Mouse (Mus musculus): ENCODE results near the gene Phyhipl. TPM values are rescaled to one million over a fixed set of nuclear protein-coding genes. Genes with fewer than 3 reads are reported as not detected.

The Phyhipl gene
- polyA plus RNA-seq, 1 experiment from 2014 or later, result 0.27 TPM

DNA sequence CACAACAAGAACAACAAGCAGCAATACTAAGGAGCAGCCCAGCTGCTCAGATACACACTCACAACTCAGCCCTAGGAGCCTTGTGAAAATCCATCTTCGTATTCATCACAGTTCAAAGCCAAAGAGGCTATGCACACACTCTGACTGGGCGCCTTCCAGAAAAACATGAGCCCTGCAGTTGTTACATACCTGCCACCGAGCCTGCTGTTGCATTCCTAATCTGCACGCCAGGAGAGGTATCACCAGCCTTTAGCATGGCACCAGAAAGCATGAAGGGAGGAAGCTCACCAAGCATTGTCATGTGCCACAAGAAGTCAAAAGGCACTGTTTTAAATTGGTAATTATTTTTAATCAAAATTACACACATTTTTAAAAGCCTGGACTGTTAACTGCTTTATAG lies 1.1 kb downstream of the Phyhipl start:
- H3K9me3 ChIP-seq (replicated peaks), result no peaks in the 10 kb centered on the region
- no peak overlapping the region for H3K9ac ChIP-seq
- H3K27me3 ChIP-seq (replicated peaks), result no peaks in the 10 kb centered on the region
- no peaks in the 10 kb centered on the region for H3K36me3 ChIP-seq
- H3K27ac ChIP-seq, result no peak overlapping the region
- H3K4me3 ChIP-seq, result no peak overlapping the region
- WGBS (ENCODE audit: insufficient replicate concordance), result 50% methylated on average over 4 of the region's 4 CpGs
- H3K4me2 ChIP-seq, result no peak overlapping the region
- H3K4me1 ChIP-seq, result no peaks in the 10 kb centered on the region
- no peak for ATAC-seq

DNA sequence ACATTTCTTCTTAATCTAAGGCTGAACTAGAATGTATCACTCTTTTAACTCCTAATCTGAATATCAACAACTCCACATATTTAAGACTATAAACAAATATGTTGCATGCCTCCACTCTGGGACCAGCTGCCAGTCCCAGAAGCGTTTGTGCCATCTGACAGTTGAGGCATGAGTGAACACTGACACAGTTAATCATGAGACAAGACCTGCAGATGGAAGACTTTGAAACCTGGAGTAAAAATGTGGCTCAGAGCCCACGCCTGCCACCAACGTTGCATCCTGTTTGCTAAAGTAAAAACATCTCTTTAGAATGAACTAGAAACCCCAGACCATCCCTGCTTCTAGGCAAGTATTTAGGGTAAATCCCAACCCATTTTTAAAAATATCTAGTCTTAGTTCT lies 1.6 kb downstream of the Phyhipl start:
- Histone ChIP-seq H3K27me3 (replicated peaks) (no peaks in the 10 kb centered on the region), H3K4me1 (no peaks in the 10 kb centered on the region), H3K4me3 (no peak overlapping the region), H3K36me3 (no peaks in the 10 kb centered on the region), H3K9ac (no peak overlapping the region), H3K4me2 (no peak overlapping the region), H3K9me3 (replicated peaks) (no peaks in the 10 kb centered on the region), H3K27ac (no peak overlapping the region)
- 51% methylated on average over 3 of the region's 3 CpGs for WGBS (ENCODE audit: insufficient replicate concordance)
- no peak for ATAC-seq

DNA sequence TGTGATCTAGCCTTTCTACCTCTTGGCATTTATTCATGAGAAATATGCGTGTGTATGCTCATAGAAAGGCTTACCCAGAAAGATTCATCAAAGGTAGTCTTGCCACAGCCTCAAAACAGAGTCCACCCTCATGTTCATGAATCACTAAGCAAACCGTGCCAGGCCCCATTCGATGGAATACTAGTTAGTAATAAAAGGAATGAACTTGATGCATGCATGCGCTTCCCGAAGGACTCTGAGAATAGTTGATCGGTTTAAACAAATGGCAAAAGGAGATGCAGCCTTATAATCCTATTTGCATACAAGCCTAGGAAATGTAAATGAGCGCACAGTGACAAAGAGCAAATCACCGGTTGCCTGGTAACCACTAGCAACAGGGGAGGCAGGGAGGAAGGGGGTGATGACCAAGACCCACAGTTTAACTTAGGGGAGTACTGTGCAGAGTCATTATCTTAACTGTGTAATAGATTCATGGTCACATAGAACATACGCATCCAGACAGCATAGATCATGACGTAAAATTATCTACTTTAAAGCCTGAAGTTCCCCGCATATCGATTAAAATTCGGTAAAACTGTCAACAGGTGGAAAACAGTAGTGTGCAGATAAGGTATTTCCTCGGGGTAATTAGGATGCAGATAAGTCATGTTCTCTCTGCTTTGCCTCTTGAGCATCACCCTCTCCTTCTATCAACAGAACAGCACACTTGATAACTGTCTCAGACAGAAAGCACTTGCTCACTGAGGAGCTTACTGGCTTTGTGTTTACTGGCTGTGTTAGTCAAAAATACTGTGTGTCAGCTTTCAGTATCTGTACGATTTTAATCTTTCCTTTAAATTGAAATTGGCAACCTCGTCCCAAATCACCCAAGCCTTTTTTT lies 3.8 kb downstream of the Phyhipl start:
- Histone ChIP-seq H3K9me3 (replicated peaks) (no peaks in the 10 kb centered on the region), H3K36me3 (no peaks in the 10 kb centered on the region), H3K9ac (no peak overlapping the region), H3K27me3 (replicated peaks) (no peaks in the 10 kb centered on the region), H3K4me3 (no peak overlapping the region), H3K4me2 (no peak overlapping the region), H3K27ac (no peak overlapping the region), H3K4me1 (no peaks in the 10 kb centered on the region)
- no peak for ATAC-seq
- WGBS (ENCODE audit: insufficient replicate concordance), result 45% methylated on average over 16 of the region's 16 CpGs

DNA sequence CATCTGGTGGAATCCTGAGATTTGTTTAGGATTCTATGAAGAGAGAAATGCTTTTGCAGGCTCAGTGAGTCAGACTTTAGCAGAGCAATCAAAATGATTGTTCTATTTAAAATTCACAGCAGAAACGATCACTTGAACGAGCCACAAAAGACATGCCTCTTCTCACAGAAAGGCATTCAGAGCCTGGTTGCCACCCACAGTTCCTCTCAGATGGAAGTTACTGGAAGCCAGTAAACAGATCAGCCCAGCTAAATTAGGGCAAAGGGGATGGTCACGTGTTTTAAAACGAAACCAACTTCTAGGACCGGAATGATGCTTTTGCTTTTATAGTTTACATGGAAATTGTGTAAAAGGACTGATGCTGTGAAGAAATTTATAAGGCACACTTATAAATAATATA lies 6.9 kb downstream of the Phyhipl start:
- Histone ChIP-seq H3K4me1 (no peaks in the 10 kb centered on the region), H3K27ac (no peak overlapping the region), H3K9me3 (replicated peaks) (no peaks in the 10 kb centered on the region), H3K4me3 (no peak overlapping the region), H3K9ac (no peak overlapping the region), H3K4me2 (no peak overlapping the region), H3K36me3 (no peaks in the 10 kb centered on the region), H3K27me3 (replicated peaks) (no peaks in the 10 kb centered on the region)
- ATAC-seq, result no peak
- 71% methylated on average over 5 of the region's 5 CpGs for WGBS (ENCODE audit: insufficient replicate concordance)

DNA sequence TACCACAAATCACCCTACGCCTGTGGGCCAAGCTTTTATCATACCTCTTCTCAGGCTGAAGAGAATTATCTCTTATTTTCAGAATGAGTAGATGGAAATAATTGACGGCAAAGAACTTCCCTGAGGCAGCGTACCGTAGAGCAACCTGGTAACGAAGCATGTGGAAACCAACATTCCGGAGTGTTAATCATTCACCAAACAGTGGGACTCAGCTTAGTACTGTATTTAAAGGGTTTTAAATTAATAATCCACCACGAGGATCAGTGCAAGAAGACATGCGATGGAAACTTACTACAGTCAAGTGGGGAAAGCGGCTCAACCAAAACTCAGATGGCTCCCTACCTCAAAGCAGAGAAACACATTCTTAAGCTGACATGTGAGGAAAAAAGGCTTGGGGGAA lies 12.6 kb downstream of the Phyhipl start:
- no peak overlapping the region for H3K4me2 ChIP-seq
- no peaks in the 10 kb centered on the region for H3K27me3 ChIP-seq (replicated peaks)
- no peak overlapping the region for H3K9ac ChIP-seq
- ATAC-seq, result no peak
- H3K4me3 ChIP-seq, result no peak overlapping the region
- H3K4me1 ChIP-seq, result no peaks in the 10 kb centered on the region
- WGBS (ENCODE audit: insufficient replicate concordance), result 71% methylated on average over 9 of the region's 9 CpGs
- no peaks in the 10 kb centered on the region for H3K36me3 ChIP-seq
- no peaks in the 10 kb centered on the region for H3K9me3 ChIP-seq (replicated peaks)
- no peak overlapping the region for H3K27ac ChIP-seq

DNA sequence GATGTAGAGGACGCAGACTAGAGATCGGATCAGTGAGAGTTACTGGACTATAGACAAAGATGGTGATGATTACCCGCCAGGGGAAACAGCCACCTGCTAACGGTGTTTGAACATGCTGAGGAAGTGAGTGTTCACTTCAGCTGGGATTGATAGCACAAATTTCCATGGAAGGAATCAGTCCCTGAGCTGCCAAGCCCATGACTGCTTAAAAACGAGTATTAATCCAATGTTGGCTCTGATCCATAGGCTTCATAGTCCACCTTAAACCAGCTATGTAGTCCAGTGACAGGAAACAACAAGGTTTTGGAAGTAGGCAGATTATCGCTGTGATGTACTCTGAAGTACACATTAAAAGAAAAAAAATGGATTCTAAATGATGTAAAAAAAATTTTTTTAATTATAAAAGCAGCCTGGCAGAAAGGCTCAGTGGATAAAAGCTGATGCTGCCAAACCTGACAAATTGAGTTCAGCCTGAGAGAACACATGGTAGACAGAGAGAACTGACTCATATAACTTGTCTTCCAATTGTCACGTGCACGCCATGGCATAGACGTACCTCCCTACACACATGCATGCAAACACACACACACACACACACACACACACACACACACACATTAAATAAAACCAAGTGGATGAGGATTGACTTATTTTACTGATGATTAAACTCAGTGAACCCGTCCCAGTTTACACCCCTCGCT lies 14.7 kb downstream of the Phyhipl start:
- no peak for ATAC-seq
- H3K9me3 ChIP-seq (replicated peaks), result no peaks in the 10 kb centered on the region
- 69% methylated on average over 11 of the region's 11 CpGs for WGBS (ENCODE audit: insufficient replicate concordance)
- no peak overlapping the region for H3K4me2 ChIP-seq
- no peaks in the 10 kb centered on the region for H3K27me3 ChIP-seq (replicated peaks)
- no peak overlapping the region for H3K27ac ChIP-seq
- no peak overlapping the region for H3K9ac ChIP-seq
- H3K4me1 ChIP-seq, result no peaks in the 10 kb centered on the region
- H3K4me3 ChIP-seq, result no peak overlapping the region
- no peaks in the 10 kb centered on the region for H3K36me3 ChIP-seq

DNA sequence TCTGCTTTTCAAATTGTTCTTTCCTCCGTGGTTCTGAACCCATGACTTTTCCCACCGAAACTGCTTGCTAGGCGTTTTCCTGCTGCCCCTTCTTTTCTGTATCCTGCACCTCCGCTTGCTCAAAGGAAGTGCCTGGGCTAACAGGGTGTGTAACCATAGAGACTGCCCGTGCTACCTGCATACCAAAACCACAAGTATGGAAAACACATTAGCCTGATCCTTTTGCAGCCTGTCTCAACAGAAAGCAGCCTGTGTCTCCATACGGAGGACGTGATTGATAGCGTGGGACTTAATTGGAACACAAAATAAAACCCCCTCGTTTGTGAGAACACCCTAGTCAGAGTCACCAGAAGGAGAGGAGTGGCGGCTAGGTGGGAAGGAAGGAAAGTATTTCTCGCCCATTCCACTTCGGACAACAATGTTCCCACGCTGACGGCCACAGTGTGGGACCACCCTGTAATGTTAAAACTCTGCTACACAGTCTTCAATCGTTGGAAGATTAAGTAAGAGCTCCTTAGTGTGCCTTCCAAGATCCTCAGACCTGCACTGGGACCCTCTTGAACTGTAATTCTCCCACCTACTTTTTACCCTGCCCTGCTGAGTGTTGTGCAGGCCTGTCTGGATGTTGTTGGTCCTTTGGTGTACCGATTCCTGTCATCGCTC lies 15.6 kb downstream of the Phyhipl start:
- H3K27ac ChIP-seq, result no peak overlapping the region
- H3K4me1 ChIP-seq, result no peaks in the 10 kb centered on the region
- ATAC-seq, result no peak
- H3K4me2 ChIP-seq, result no peak overlapping the region
- no peaks in the 10 kb centered on the region for H3K9me3 ChIP-seq (replicated peaks)
- 64% methylated on average over 17 of the region's 17 CpGs for WGBS (ENCODE audit: insufficient replicate concordance)
- H3K36me3 ChIP-seq, result no peaks in the 10 kb centered on the region
- H3K9ac ChIP-seq, result no peak overlapping the region
- H3K27me3 ChIP-seq (replicated peaks), result no peaks in the 10 kb centered on the region
- H3K4me3 ChIP-seq, result no peak overlapping the region

DNA sequence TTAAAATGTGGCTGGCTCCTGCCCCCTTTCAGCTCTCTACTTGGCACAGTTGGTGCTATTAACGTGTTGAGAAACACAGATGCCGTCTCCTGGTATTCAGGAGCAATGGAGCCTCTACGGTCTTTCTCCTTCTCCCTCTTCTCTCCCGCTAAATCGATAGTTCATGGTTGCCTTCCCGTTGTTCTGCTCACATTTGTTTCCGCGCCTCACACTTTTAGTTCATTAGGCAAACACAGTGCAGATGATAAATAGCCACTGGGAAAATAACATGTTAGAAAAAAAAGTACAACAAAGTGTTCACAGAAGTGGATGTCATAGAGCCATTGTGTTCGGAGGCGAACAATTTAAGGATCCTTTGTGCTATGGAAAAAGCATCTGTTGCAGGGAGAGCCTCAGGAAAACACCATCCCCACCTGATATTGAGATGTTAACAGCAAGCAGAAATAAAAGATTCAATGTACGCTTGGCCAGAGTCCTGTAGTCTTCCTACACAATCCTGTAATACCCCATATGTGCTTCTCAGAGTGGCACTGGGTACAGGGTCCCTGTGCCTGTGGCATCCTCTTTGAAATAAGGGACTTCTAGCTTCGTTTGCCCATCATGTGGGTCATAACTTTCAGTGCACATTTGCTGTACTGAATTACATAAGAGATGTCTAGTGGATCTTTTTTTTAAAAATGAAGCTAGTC lies 18.0 kb downstream of the Phyhipl start:
- no peaks in the 10 kb centered on the region for H3K4me1 ChIP-seq
- no peak overlapping the region for H3K4me2 ChIP-seq
- no peaks in the 10 kb centered on the region for H3K9me3 ChIP-seq (replicated peaks)
- no peaks in the 10 kb centered on the region for H3K36me3 ChIP-seq
- H3K27ac ChIP-seq, result no peak overlapping the region
- no peaks in the 10 kb centered on the region for H3K27me3 ChIP-seq (replicated peaks)
- H3K4me3 ChIP-seq, result no peak overlapping the region
- 70% methylated on average over 12 of the region's 12 CpGs for WGBS (ENCODE audit: insufficient replicate concordance)
- ATAC-seq, result no peak
- no peak overlapping the region for H3K9ac ChIP-seq

DNA sequence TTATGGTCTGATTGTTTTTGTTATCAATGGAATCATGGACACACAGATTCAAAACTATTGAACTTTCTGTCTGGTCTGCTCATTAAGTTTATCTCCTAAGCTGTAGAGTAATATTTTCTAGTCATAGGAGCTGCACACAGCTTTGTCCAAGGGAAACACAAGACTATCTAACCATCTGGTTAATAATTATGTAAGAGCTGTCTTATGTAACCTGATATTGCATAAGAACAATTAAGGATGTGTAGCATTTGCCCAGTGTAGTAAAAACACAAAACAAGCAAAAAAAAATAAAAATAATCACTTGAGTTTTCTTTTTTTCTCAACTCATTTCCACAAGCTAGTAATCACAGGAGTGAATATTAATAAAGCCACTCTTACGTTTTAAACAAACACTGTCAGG lies 20.5 kb downstream of the Phyhipl start:
- Histone ChIP-seq H3K27ac (no peak overlapping the region), H3K9me3 (replicated peaks) (no peaks in the 10 kb centered on the region), H3K4me1 (no peaks in the 10 kb centered on the region), H3K4me3 (no peak overlapping the region), H3K27me3 (replicated peaks) (no peaks in the 10 kb centered on the region), H3K9ac (no peak overlapping the region), H3K4me2 (no peak overlapping the region), H3K36me3 (no peaks in the 10 kb centered on the region)
- ATAC-seq, result no peak
- 63% methylated on average over 1 of the region's 1 CpGs for WGBS (ENCODE audit: insufficient replicate concordance)

DNA sequence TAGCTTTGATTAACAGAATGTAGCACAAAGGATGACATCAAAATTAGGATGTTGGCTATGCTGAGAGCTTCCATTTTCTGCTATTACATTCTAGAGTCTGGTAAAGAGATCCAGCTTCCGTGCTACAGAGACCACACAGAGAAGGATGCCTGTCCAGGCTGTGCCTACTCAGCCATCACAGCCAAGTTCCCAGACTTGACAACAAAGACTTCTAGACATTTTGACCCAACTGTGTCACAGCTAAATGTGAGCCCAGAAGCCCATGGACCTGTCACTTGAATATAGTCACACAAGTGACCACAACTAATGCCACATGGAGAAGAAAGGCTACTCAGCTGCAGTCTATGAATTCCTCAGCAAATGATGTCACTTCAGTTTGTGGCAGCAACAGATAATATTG lies 24.6 kb downstream of the Phyhipl start:
- Histone ChIP-seq H3K9ac (no peak overlapping the region), H3K4me3 (no peak overlapping the region), H3K9me3 (replicated peaks) (no peaks in the 10 kb centered on the region), H3K27ac (no peak overlapping the region), H3K4me2 (no peak overlapping the region), H3K36me3 (no peaks in the 10 kb centered on the region), H3K27me3 (replicated peaks) (no peaks in the 10 kb centered on the region), H3K4me1 (no peaks in the 10 kb centered on the region)
- 66% methylated on average over 1 of the region's 1 CpGs for WGBS (ENCODE audit: insufficient replicate concordance)
- ATAC-seq, result no peak

DNA sequence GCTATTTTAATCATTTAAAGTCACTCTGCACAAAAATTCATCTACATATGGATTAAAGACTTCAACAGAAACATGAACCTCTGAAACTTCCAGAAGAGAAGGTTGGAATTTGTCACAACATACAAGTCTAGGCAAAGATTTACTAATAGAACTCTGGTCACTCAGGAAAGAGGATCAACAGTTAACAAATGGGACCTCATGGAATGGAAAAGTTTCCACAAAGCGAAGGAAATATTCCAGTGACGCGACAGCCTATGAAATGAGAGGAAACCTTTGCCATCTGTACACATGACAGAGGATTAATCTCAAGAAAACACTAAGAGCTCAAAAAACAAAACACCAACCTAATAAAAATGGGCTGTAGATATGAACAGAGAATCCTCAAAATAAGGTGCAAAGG lies 32.3 kb downstream of the Phyhipl start:
- Histone ChIP-seq H3K36me3 (no peaks in the 10 kb centered on the region), H3K4me2 (no peak overlapping the region), H3K27ac (no peak overlapping the region), H3K4me3 (no peak overlapping the region), H3K27me3 (replicated peaks) (no peaks in the 10 kb centered on the region), H3K9ac (no peak overlapping the region), H3K9me3 (replicated peaks) (no peaks in the 10 kb centered on the region), H3K4me1 (no peaks in the 10 kb centered on the region)
- no peak for ATAC-seq
- WGBS (ENCODE audit: insufficient replicate concordance), result 83% methylated on average over 3 of the region's 3 CpGs

DNA sequence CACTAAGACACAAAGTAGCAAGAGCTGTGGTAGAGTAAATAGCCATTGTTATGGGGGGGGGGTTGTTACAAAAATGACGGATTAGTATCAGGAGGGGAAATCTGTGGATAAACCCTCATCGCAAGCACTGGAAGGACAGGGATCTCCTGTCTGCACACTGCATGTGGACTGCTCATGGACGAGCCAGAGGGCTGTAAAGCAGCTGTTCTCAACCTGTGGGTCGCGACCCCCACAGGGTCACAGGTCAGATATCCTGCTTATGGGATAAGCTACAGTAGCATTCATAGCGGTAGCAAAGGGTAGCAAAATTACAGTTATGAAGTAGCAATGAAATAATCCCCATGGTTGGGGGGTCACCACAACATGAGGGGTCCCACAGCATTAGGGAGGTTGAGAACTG lies 39.4 kb downstream of the Phyhipl start:
- Histone ChIP-seq H3K4me3 (no peak overlapping the region), H3K9me3 (replicated peaks) (no peaks in the 10 kb centered on the region), H3K9ac (no peak overlapping the region), H3K36me3 (no peaks in the 10 kb centered on the region), H3K27ac (no peak overlapping the region), H3K4me1 (no peaks in the 10 kb centered on the region), H3K4me2 (no peak overlapping the region), H3K27me3 (replicated peaks) (no peaks in the 10 kb centered on the region)
- 62% methylated on average over 6 of the region's 6 CpGs for WGBS (ENCODE audit: insufficient replicate concordance)
- no peak for ATAC-seq
